Mouse (Mus musculus): ENCODE data around the gene Ghrl. TPM values are rescaled to one million over a fixed set of nuclear protein-coding genes. Genes with fewer than 3 reads are reported as not detected.
"Not testable (repeated sequence)": the region's sequence is repeated elsewhere in the genome, so short reads cannot be mapped to it uniquely, and the experiment has no call there.

The Ghrl gene
- polyA plus RNA-seq, 2 experiments = 0.11 to 0.29 TPM

DNA sequence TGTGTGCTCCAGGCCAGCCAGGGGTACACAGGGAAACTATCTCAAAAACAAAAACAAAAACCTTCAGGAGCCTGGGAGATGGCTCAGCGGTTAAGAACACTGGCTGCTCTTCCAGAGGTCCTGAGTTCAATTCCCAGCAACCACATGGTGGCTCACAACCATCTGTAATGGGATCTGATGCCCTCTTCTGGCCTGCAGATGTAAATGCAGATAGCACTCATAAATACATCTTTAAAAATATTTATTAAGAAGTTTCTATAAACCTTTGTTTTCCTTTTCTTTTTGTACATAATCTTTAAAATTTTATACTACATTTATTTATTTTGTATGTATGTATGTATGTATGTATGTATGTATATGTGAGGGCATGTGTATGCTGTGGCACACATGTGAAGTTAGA lies 47.7 kb downstream of the Ghrl start:
- TF ChIP-seq CTCF (IDR thresholded peaks at IDR 0.05; ENCODE audit: low read depth) = peak; percentile 42
- WGBS (ENCODE audit: insufficient replicate concordance) = 80% methylated on average over 1 of the region's 1 CpGs
- not testable (repeated sequence) for H3K36me3 ChIP-seq (replicated peaks; ENCODE audit: control insufficient read depth, insufficient read depth, low read depth); H3K27me3 ChIP-seq (ENCODE audit: control insufficient read depth, insufficient read depth, low read length); DNase-seq (ENCODE audit: low read depth in 3 of 3, low spot score in 3 of 3); H3K9ac ChIP-seq (replicated peaks); ATAC-seq (ENCODE audit: insufficient read depth); H3K4me2 ChIP-seq (ENCODE audit: low read depth); H3K27ac ChIP-seq; H3K4me3 ChIP-seq (ENCODE audit: insufficient read depth in 1 of 2, low read depth in 2 of 2, low read length in 2 of 2); H3K9me3 ChIP-seq (ENCODE audit: control insufficient read depth, low read length)
- H3K4me1 ChIP-seq (replicated peaks; ENCODE audit: control insufficient read depth in 2 of 2, insufficient read depth in 2 of 2, low read length in 1 of 2) = peaks cover 4 to 12% of the 10 kb centered on the region in 2 experiments; a peak in 3 of 4 replicates

DNA sequence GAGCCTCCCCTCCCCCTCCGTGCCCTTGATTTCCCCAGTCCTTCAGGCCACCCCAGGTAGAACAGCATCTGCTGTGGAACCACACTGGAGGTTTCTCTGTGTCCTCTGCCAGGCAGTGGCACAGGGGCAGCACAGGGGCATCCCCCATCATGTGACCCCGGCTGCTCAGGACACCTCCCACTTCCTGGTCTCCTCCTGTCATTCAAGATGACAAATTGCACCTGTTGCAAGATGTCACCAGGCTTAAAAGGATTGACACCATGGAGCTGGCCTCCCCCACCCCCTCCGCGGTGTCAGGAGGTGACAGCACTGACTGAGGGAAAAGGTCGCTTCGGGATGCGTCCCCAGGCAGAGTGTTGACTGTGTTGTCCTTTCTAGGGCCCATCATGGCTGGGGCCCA lies 49.9 kb downstream of the Ghrl start:
- no peak overlapping the region for H3K4me2 ChIP-seq (ENCODE audit: low read depth)
- peaks cover 2% of the 10 kb centered on the region; the same call in 1 of the 2 replicates for H3K9me3 ChIP-seq (ENCODE audit: control insufficient read depth, low read length)
- peaks cover 4 to 12% of the 10 kb centered on the region in 2 experiments; a peak in 3 of 4 replicates for H3K4me1 ChIP-seq (replicated peaks; ENCODE audit: control insufficient read depth in 2 of 2, insufficient read depth in 2 of 2, low read length in 1 of 2)
- TF ChIP-seq EP300 (IDR thresholded peaks at IDR 0.05; ENCODE audit: low read depth) (no peak), CTCF (IDR thresholded peaks at IDR 0.05; ENCODE audit: low read depth) (no peak)
- H3K9ac ChIP-seq (replicated peaks) = no peak overlapping the region
- WGBS (ENCODE audit: insufficient replicate concordance) = 70% methylated on average over 7 of the region's 7 CpGs
- no peak overlapping the region for H3K27ac ChIP-seq
- H3K4me3 ChIP-seq (ENCODE audit: insufficient read depth in 1 of 2, low read depth in 2 of 2, low read length in 2 of 2) = no peak overlapping the region
- DNase-seq (ENCODE audit: low read depth in 3 of 3, low spot score in 3 of 3) = no peak
- ATAC-seq (ENCODE audit: insufficient read depth) = no peak
- no peaks in the 10 kb centered on the region for H3K27me3 ChIP-seq (ENCODE audit: control insufficient read depth, insufficient read depth, low read length)
- no peaks in the 10 kb centered on the region; the same call in 1 of the 2 replicates for H3K36me3 ChIP-seq (replicated peaks; ENCODE audit: control insufficient read depth, insufficient read depth, low read depth)

DNA sequence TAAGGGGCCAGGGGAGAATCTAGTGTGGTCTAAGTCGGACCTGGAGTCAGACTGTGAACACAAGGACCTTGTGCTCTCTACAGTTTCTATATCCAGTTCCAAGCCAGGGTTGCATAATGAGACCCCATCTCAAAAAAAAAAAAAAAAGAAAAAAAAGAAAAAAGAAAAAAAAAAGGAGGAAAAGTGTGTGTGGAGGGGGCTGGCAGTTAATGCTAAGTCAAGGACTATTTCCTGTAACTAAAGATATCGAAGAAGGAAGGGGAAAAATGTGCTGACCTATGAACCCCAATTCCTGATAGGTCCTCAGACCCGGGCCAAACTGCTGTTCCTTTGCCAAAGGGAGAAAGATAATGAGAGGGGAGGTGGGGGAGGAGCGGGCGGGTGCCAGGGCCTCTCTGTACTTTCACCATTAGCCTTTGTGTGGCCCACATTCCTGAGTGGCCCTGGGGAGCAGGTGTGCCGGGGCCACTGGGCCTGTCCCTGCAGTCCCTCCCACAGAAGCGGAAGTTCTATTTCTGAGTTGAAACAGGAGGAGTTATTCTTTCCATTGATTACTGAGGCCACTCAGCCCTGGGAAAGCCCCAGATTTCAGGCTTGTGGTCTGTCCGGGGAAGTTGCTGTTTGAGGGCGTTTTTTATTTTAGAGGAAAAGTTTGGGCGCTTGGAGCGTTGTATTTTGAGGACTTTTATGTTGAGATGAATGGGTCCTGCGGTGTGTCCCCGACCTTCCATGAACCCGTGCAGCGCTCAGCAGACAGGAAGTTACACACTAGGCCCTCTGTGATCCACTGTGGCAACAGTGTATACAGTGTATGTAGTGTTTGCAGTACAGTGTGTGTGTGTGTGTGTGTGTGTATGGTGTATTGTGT lies 51.2 kb downstream of the Ghrl start:
- Histone ChIP-seq H3K4me1 (replicated peaks; ENCODE audit: control insufficient read depth in 2 of 2, insufficient read depth in 2 of 2, low read length in 1 of 2) (peaks cover 4 to 12% of the 10 kb centered on the region in 2 experiments; a peak in 3 of 4 replicates), H3K9me3 (ENCODE audit: control insufficient read depth, low read length) (peaks cover 2% of the 10 kb centered on the region; the same call in 1 of the 2 replicates), H3K4me3 (ENCODE audit: insufficient read depth in 1 of 2, low read depth in 2 of 2, low read length in 2 of 2) (no peak overlapping the region), H3K9ac (replicated peaks) (no peak overlapping the region), H3K27me3 (ENCODE audit: control insufficient read depth, insufficient read depth, low read length) (no peaks in the 10 kb centered on the region), H3K36me3 (replicated peaks; ENCODE audit: control insufficient read depth, insufficient read depth, low read depth) (no peaks in the 10 kb centered on the region; the same call in 1 of the 2 replicates), H3K4me2 (ENCODE audit: low read depth) (peak overlapping the region; percentile 34), H3K27ac (no peak overlapping the region; the same call in 1 of the 2 replicates)
- ATAC-seq (ENCODE audit: insufficient read depth) (peak; percentile 67), DNase-seq (ENCODE audit: low read depth in 3 of 3, low spot score in 3 of 3) (no peak)
- no peak for TF ChIP-seq EP300 (IDR thresholded peaks at IDR 0.05; ENCODE audit: low read depth)
- TF ChIP-seq CTCF (IDR thresholded peaks at IDR 0.05; ENCODE audit: low read depth) = no peak
- 15% methylated on average over 15 of the region's 15 CpGs for WGBS (ENCODE audit: insufficient replicate concordance)

- ATAC-seq (ENCODE audit: insufficient read depth) = no peak
- peaks cover 2% of the 10 kb centered on the region; the same call in 1 of the 2 replicates for H3K9me3 ChIP-seq (ENCODE audit: control insufficient read depth, low read length)
- no peak overlapping the region for H3K4me3 ChIP-seq (ENCODE audit: insufficient read depth in 1 of 2, low read depth in 2 of 2, low read length in 2 of 2)
- TF ChIP-seq EP300 (IDR thresholded peaks at IDR 0.05; ENCODE audit: low read depth) (no peak), CTCF (IDR thresholded peaks at IDR 0.05; ENCODE audit: low read depth) (no peak)
- 71% methylated on average over 8 of the region's 8 CpGs for WGBS (ENCODE audit: insufficient replicate concordance)
- H3K36me3 ChIP-seq (replicated peaks; ENCODE audit: control insufficient read depth, insufficient read depth, low read depth) = no peaks in the 10 kb centered on the region; the same call in 1 of the 2 replicates
- no peak for DNase-seq (ENCODE audit: low read depth in 3 of 3, low spot score in 3 of 3)
- no peak overlapping the region for H3K9ac ChIP-seq (replicated peaks)
- H3K4me1 ChIP-seq (replicated peaks; ENCODE audit: control insufficient read depth in 2 of 2, insufficient read depth in 2 of 2, low read length in 1 of 2) = peaks cover 4 to 12% of the 10 kb centered on the region in 2 experiments; a peak in 3 of 4 replicates
- H3K4me2 ChIP-seq (ENCODE audit: low read depth) = no peak overlapping the region
- no peak overlapping the region for H3K27ac ChIP-seq
- no peaks in the 10 kb centered on the region for H3K27me3 ChIP-seq (ENCODE audit: control insufficient read depth, insufficient read depth, low read length)
These were observed 52.0 kb downstream of the Ghrl start for GRCm38 (mm10) chr6:113667611-113668122.

Small RNAs within 50 kb of the gene (microRNA-seq; reads per million reads assigned to microRNA genes)
- gene Mir7042 = not detected

Other genes starting within 250 kb of the Ghrl start
- 3.4 and 4.3 TPM in 2 replicates for gene Il17rc, start 248.5 kb downstream of the Ghrl start, polyA plus RNA-seq (2012; rRNA removed)
- 3.4 and 5.6 TPM in 2 replicates for gene Il17rc, start 248.5 kb downstream of the Ghrl start, polyA plus RNA-seq (2014; fragmentation: Nextera tagmentation; extraction: Ambion mirVana)
- gene Creld1, start 236.6 kb downstream of the Ghrl start, polyA plus RNA-seq (2012; rRNA removed) = 2.7 and 3.1 TPM in 2 replicates
- gene Creld1, start 236.6 kb downstream of the Ghrl start, polyA plus RNA-seq (2014; fragmentation: Nextera tagmentation; extraction: Ambion mirVana) = 3.9 and 5.1 TPM in 2 replicates
- gene Prrt3, start 217.9 kb downstream of the Ghrl start, polyA plus RNA-seq (2012; rRNA removed) = not detected in 2 replicates
- gene Prrt3, start 217.9 kb downstream of the Ghrl start, polyA plus RNA-seq (2014; fragmentation: Nextera tagmentation; extraction: Ambion mirVana) = not detected in 2 replicates
- 16.3 and 20.7 TPM in 2 replicates for gene Emc3, start 188.2 kb downstream of the Ghrl start, polyA plus RNA-seq (2012; rRNA removed)
- gene Emc3, start 188.2 kb downstream of the Ghrl start, polyA plus RNA-seq (2014; fragmentation: Nextera tagmentation; extraction: Ambion mirVana) = 39.4 and 41.5 TPM in 2 replicates
- 6.9 and 8.4 TPM in 2 replicates for gene Fancd2, start 188.2 kb downstream of the Ghrl start, polyA plus RNA-seq (2012; rRNA removed)
- gene Fancd2, start 188.2 kb downstream of the Ghrl start, polyA plus RNA-seq (2014; fragmentation: Nextera tagmentation; extraction: Ambion mirVana) = 9.1 and 10.7 TPM in 2 replicates
- gene Fancd2os, start 119.2 kb downstream of the Ghrl start, polyA plus RNA-seq (2012; rRNA removed) = 0.03 and 0.04 TPM in 2 replicates
- 0.14 TPM in 1 of 2 replicates, not detected in the other for gene Fancd2os, start 119.2 kb downstream of the Ghrl start, polyA plus RNA-seq (2014; fragmentation: Nextera tagmentation; extraction: Ambion mirVana)
- gene Brk1, start 115.1 kb downstream of the Ghrl start, polyA plus RNA-seq (2012; rRNA removed) = 66.6 and 71.1 TPM in 2 replicates
- gene Brk1, start 115.1 kb downstream of the Ghrl start, polyA plus RNA-seq (2014; fragmentation: Nextera tagmentation; extraction: Ambion mirVana) = 86.4 and 88.8 TPM in 2 replicates
- gene Vhl, start 95.9 kb downstream of the Ghrl start, polyA plus RNA-seq (2012; rRNA removed) = 3.9 and 5.0 TPM in 2 replicates
- gene Vhl, start 95.9 kb downstream of the Ghrl start, polyA plus RNA-seq (2014; fragmentation: Nextera tagmentation; extraction: Ambion mirVana) = 7.4 and 8.0 TPM in 2 replicates
- 19.1 and 27.0 TPM in 2 replicates for gene Irak2, start 81.4 kb downstream of the Ghrl start, polyA plus RNA-seq (2012; rRNA removed)
- gene Irak2, start 81.4 kb downstream of the Ghrl start, polyA plus RNA-seq (2014; fragmentation: Nextera tagmentation; extraction: Ambion mirVana) = 4.9 and 7.0 TPM in 2 replicates
- gene Tatdn2, start 22.8 kb downstream of the Ghrl start, polyA plus RNA-seq (2012; rRNA removed) = 10.6 and 15.4 TPM in 2 replicates
- gene Tatdn2, start 22.8 kb downstream of the Ghrl start, polyA plus RNA-seq (2014; fragmentation: Nextera tagmentation; extraction: Ambion mirVana) = 1.0 and 1.3 TPM in 2 replicates
- 75.5 and 93.7 TPM in 2 replicates for gene Sec13, start 20.9 kb upstream of the Ghrl start, polyA plus RNA-seq (2012; rRNA removed)
- gene Sec13, start 20.9 kb upstream of the Ghrl start, polyA plus RNA-seq (2014; fragmentation: Nextera tagmentation; extraction: Ambion mirVana) = 114 and 118 TPM in 2 replicates

Data from liver, embryonic 14.5 days (tissue).